28 mouse cellular contexts compared by ENCODE assay signal in the genomic region with DNA sequence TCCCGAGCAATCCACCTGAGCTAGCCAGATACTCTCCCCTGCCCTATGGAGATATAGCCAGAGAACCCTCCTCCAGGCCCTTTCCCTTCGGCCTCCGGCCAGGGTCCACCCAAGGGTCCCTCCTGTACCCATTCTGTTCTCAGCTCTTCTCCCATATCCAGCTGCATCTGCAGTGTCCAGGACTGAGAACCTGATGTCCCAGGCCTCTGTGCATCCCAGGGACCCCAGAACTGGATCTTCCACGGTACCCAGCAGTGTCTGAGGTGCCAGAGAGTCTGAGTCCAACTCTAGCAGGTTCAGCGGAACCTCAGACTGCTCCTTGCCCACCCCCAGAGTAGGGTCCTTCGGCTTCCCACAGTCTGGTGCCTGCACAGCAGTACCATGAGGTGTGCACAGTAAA. TPM values are rescaled to one million over a fixed set of nuclear protein-coding genes. Genes with fewer than 3 reads are reported as not detected.
DNase-seq lines count a peak whose midpoint lies in the region; ATAC-seq lines count a peak whose summit lies in the region.
"Had no signal": no experiment of that assay in that cellular context is flagged by ENCODE, and none has a peak within 500 bp of the region (broad histone marks: within the 10 kb centered on the region; RNA-seq: fewer than 3 reads in every experiment).

No protein-coding gene starts in this region.

- ATAC-seq in heart, embryonic 12.5 days (ENCODE audit: insufficient number of reproducible peaks, low FRiP score), result 0 out of 2 replicates have a peak, but pooled peaks have one; percentile 9
- ATAC-seq: activated CD4-positive, CD25-positive, alpha-beta regulatory T cell, adult 4 months; CD4-positive, CD25-positive, alpha-beta regulatory T cell, adult 4 months; Patski had no signal

- no peaks in the 10 kb centered on the region for H3K27me3 ChIP-seq in heart, embryonic 12.5 days (replicated peaks)
- H3K27me3 ChIP-seq: CH12.LX, Patski had no signal

- no peak overlapping the region for H3K27ac ChIP-seq in heart, embryonic 12.5 days (ENCODE audit: poor library complexity, severe bottlenecking)

- 68% methylated on average over 6 of the region's 6 CpGs for WGBS in heart, embryonic 12.5 days

- H3K9me3 ChIP-seq in heart, embryonic 12.5 days (replicated peaks), result no peaks in the 10 kb centered on the region
- H3K9me3 ChIP-seq: G1E had no signal

- no peak overlapping the region for H3K4me2 ChIP-seq in heart, embryonic 12.5 days

- DNase-seq in heart, adult 11 months, result peak; percentile 85
- DNase-seq in heart, adult 8-10 months (ENCODE audit: low spot score), result no peak
- DNase-seq in heart, postnatal 4 days, result no peak
- DNase-seq in 3T3-L1 (ENCODE audit: low read depth, low spot score), result peak; percentile 0
- DNase-seq in cerebellum, postnatal 10 days, result no peak
- DNase-seq: adrenal gland, adult 2 months; adrenal gland, adult 8-10 months; adrenal gland, postnatal 10 days; adrenal gland, postnatal 14 days; adrenal gland, postnatal 25 days; adrenal gland, postnatal 36 days; B cell, adult 2 months; cerebellum, adult 11 months; cerebellum, adult 11-12 months; cerebellum, adult 18-20 months; cerebellum, adult 2 months had no signal

- H3K4me3 ChIP-seq in heart, embryonic 12.5 days, result no peak overlapping the region

- H3K9ac ChIP-seq in heart, embryonic 12.5 days, result no peak overlapping the region

- no peaks in the 10 kb centered on the region for H3K36me3 ChIP-seq in heart, embryonic 12.5 days
- H3K36me3 ChIP-seq: G1E had no signal

- no peaks in the 10 kb centered on the region for H3K4me1 ChIP-seq in heart, embryonic 12.5 days (replicated peaks)

RNA-seq across cellular contexts. Expression of a gene that starts 24.3 kb away (rescaled TPM):
- total RNA-seq in heart, adult 8-10 months (2022), result not detected
- not detected in 2 replicates for polyA plus RNA-seq in heart, embryonic 12.5 days (2016; fragmentation: Nextera tagmentation; extraction: Ambion mirVana)
- not detected for total RNA-seq in heart, postnatal 4 days (2021)
- total RNA-seq: adrenal gland, adult 18-20 months; adrenal gland, adult 2 months; adrenal gland, adult 8-10 months; adrenal gland, postnatal 25 days; adrenal gland, postnatal 36 days; CH12.LX; ES-E14; G1E; MEL had no signal
- polyA plus RNA-seq: activated CD4-positive, CD25-positive, alpha-beta regulatory T cell, adult 4 months; adrenal gland, adult 2 months; brain, embryonic 14.5 days; C2C12; CD4-positive, CD25-positive, alpha-beta regulatory T cell, adult 4 months; cerebellum, adult 2 months; G1E; Patski had no signal

RNA-seq across cellular contexts. Expression of a gene that starts 29.3 kb away (rescaled TPM):
- total RNA-seq in heart, adult 8-10 months (2022), result not detected
- polyA plus RNA-seq in heart, embryonic 12.5 days (2016; fragmentation: Nextera tagmentation; extraction: Ambion mirVana), result not detected in 2 replicates
- not detected for total RNA-seq in heart, postnatal 4 days (2021)
- total RNA-seq: adrenal gland, adult 18-20 months; adrenal gland, adult 2 months; adrenal gland, adult 8-10 months; adrenal gland, postnatal 10 days; adrenal gland, postnatal 14 days; adrenal gland, postnatal 25 days; adrenal gland, postnatal 36 days; adrenal gland, postnatal 4 days; ES-E14; G1E; MEL had no signal
- polyA plus RNA-seq: activated CD4-positive, CD25-positive, alpha-beta regulatory T cell, adult 4 months; adrenal gland, adult 2 months; brain, embryonic 14.5 days; C2C12; CD4-positive, CD25-positive, alpha-beta regulatory T cell, adult 4 months; cerebellum, adult 2 months; G1E; Patski had no signal

RNA-seq across cellular contexts. Expression of a gene that starts 55.5 kb away (rescaled TPM):
- 10 to 100 TPM; 17.9 to 26.4 (median 22.7) TPM for total RNA-seq in heart, adult 8-10 months (2022)
- 39.7 and 40.4 TPM in 2 replicates for polyA plus RNA-seq in heart, embryonic 12.5 days (2016; fragmentation: Nextera tagmentation; extraction: Ambion mirVana)
- total RNA-seq in heart, postnatal 4 days (2021), result 10 to 100 TPM; 17.9 to 25.7 TPM

RNA-seq across cellular contexts. Expression of a gene that starts 55.8 kb away (rescaled TPM):
- total RNA-seq in heart, adult 8-10 months (2022), result not detected
- not detected in 2 replicates for polyA plus RNA-seq in heart, embryonic 12.5 days (2016; fragmentation: Nextera tagmentation; extraction: Ambion mirVana)
- not detected for total RNA-seq in heart, postnatal 4 days (2021)
- total RNA-seq: adrenal gland, adult 18-20 months; adrenal gland, adult 2 months; adrenal gland, adult 8-10 months; adrenal gland, postnatal 10 days; adrenal gland, postnatal 14 days; adrenal gland, postnatal 25 days; adrenal gland, postnatal 4 days; CH12.LX; ES-E14; MEL had no signal
- polyA plus RNA-seq: activated CD4-positive, CD25-positive, alpha-beta regulatory T cell, adult 4 months; adrenal gland, adult 2 months; brain, embryonic 14.5 days; C2C12; CD4-positive, CD25-positive, alpha-beta regulatory T cell, adult 4 months; cerebellum, adult 2 months; G1E; Patski had no signal

Comparison
In these comparisons a context has a peak if more than half of its experiments do, and no peak if none do; other contexts are left out.
1. DNase-seq: peak in heart, adult 11 months (single experiment) and 3T3-L1 (single experiment); none in heart, adult 8-10 months (single experiment), heart, postnatal 4 days (single experiment) and cerebellum, postnatal 10 days (0 of 2).